Mouse (Mus musculus) left cerebral cortex, adult 9 months (tissue): ENCODE measurements at regions not wholly inside any gene's neighbourhood (a gene's known extent, or its start where the extent isn't known, plus 50 kb on each side); places are given as distances from the start of the nearest gene placed in this dataset.

Experiments used
- DNase-seq, 2 experiments: peaks; one replicate each; pipeline ENCODE4 v3.0.0; 2022; ENCODE audit warnings: low spot score in 2 of 2

GRCm38 (mm10) chr12:92152922-92153235 lies 303.9 kb upstream of the Sel1l start:
- no peak for DNase-seq

- peak in 1 of 2 experiments; percentile 5 for DNase-seq
These were observed 303.3 kb upstream of the Sel1l start for GRCm38 (mm10) chr12:92152043-92152921.

- DNase-seq = no peak
These were observed 288.6 kb upstream of the Sel1l start for GRCm38 (mm10) chr12:92137539-92137938.

GRCm38 (mm10) chr12:92127648-92128047 lies 278.7 kb upstream of the Sel1l start:
- no peak for DNase-seq

GRCm38 (mm10) chr12:92120164-92120815 lies 271.3 kb upstream of the Sel1l start:
- DNase-seq = no peak

- no peak for DNase-seq
These were observed 260.7 kb upstream of the Sel1l start for GRCm38 (mm10) chr12:92109615-92110014.

- DNase-seq = peak in 1 of 2 experiments; percentile 3
These were observed 251.1 kb upstream of the Sel1l start for GRCm38 (mm10) chr12:92100080-92100479.

GRCm38 (mm10) chr12:92092794-92093365 lies 243.9 kb upstream of the Sel1l start:
- DNase-seq = peak in 1 of 2 experiments; percentile 4

GRCm38 (mm10) chr12:92073209-92073608 lies 224.3 kb upstream of the Sel1l start:
- DNase-seq = peak; percentile 59 to 88

- no peak for DNase-seq
These were observed 213.8 kb upstream of the Sel1l start for GRCm38 (mm10) chr12:92062731-92063130.

- DNase-seq = no peak
These were observed 191.5 kb upstream of the Sel1l start for GRCm38 (mm10) chr12:92040481-92040880.

GRCm38 (mm10) chr12:92029192-92029591 lies 180.2 kb upstream of the Sel1l start:
- peak in 1 of 2 experiments; percentile 9 for DNase-seq

GRCm38 (mm10) chr12:92028354-92028753 lies 179.4 kb upstream of the Sel1l start:
- DNase-seq = no peak

GRCm38 (mm10) chr12:92024461-92025218 lies 175.7 kb upstream of the Sel1l start:
- DNase-seq = no peak

- no peak for DNase-seq
These were observed 170.8 kb upstream of the Sel1l start for GRCm38 (mm10) chr12:92019593-92020224.

GRCm38 (mm10) chr12:92015373-92015772 lies 166.4 kb upstream of the Sel1l start:
- no peak for DNase-seq

- DNase-seq = no peak
These were observed 165.0 kb upstream of the Sel1l start for GRCm38 (mm10) chr12:92013979-92014378.

- peak in 1 of 2 experiments; percentile 64 for DNase-seq
These were observed 164.3 kb upstream of the Sel1l start for GRCm38 (mm10) chr12:92013244-92013643.

- no peak for DNase-seq
These were observed 155.6 kb upstream of the Sel1l start for GRCm38 (mm10) chr12:92004391-92005094.

- no peak for DNase-seq
These were observed 150.1 kb upstream of the Sel1l start for GRCm38 (mm10) chr12:91999031-91999430.

- no peak for DNase-seq
These were observed 148.4 kb upstream of the Sel1l start for GRCm38 (mm10) chr12:91997404-91997803.
